Mouse (Mus musculus): ENCODE data around the gene Cuedc2. TPM values are rescaled to one million over a fixed set of nuclear protein-coding genes. Genes with fewer than 3 reads are reported as not detected.

Gene Cuedc2
- total RNA-seq, 4 experiments from 2014 or later, result 187 to 201 (median 192) TPM

GRCm38 (mm10) chr19:46339287-46339971 lies 927 bp upstream of the Cuedc2 start:
- peak in 1 of 2 experiments; percentile 53 for DNase-seq (ENCODE audit: low spot score in 2 of 2)

- DNase-seq (ENCODE audit: low spot score in 2 of 2), result no peak
Measured at GRCm38 (mm10) chr19:46338942-46339286, 412 bp upstream of the Cuedc2 start.

DNA sequence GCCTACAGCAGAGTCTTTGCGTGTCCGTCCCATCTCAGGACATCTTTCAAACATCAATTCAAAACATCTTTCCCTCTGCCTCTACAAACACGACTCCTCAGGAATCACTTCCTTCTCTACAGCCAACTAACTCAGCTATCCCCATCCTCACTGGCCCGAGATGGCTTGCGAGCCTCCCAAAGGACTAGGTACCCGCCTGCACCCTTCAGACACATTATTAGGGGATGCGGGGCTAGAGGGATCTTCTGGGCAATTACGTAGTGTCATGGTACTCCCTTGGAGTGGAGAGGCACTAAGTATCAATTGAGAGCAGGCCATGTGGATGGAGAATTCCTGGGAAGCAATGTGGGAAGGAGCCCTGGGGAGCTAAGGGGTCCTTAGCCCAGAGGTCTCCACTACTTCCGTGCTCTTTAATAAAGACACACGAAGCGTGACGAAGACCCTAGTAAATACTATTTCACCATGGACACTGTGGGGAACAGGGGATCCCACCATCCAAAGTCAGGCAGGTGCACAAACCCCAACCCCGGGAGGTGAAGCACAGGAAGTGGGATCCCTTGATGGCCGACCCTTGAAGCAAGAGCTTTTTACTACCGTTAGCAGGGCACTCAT lies 677 bp downstream of the Cuedc2 start:
- DNase-seq (ENCODE audit: low spot score in 2 of 2), result no peak

- DNase-seq (ENCODE audit: low spot score in 2 of 2), result no peak
Measured at GRCm38 (mm10) chr19:46333906-46334305, 4.6 kb downstream of the Cuedc2 start.

- DNase-seq (ENCODE audit: low spot score in 2 of 2), result no peak
Measured at GRCm38 (mm10) chr19:46332721-46333339, 5.7 kb downstream of the Cuedc2 start.

GRCm38 (mm10) chr19:46331936-46332335 lies 6.6 kb downstream of the Cuedc2 start:
- no peak for DNase-seq (ENCODE audit: low spot score in 2 of 2)

- DNase-seq (ENCODE audit: low spot score in 2 of 2), result no peak
Measured at GRCm38 (mm10) chr19:46331326-46331725, 7.2 kb downstream of the Cuedc2 start.

- DNase-seq (ENCODE audit: low spot score in 2 of 2), result no peak
Measured at GRCm38 (mm10) chr19:46330696-46331095, 7.8 kb downstream of the Cuedc2 start.

DNA sequence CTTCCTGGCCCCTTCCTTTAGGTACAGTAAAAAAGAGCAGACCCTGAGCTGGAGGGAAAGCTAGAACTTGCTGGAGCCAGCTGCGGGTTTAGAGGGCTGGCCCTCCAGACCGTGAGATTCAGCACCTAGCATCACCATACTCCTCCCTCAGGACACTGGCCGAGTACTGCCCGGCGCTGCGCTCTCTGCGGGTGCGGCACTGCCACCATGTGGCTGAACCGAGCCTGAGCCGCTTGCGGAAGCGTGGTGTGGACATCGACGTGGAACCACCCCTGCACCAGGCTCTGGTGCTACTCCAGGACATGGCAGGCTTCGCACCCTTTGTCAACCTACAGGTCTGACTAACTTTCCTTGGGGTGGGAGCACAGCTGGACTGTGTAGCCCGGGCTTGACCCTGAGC lies 8.6 kb downstream of the Cuedc2 start:
- peak in 1 of 2 experiments; percentile 71 for DNase-seq (ENCODE audit: low spot score in 2 of 2)

GRCm38 (mm10) chr19:46329031-46329641 lies 9.4 kb downstream of the Cuedc2 start:
- DNase-seq (ENCODE audit: low spot score in 2 of 2), result peak in 1 of 2 experiments; percentile 39

GRCm38 (mm10) chr19:46328081-46329030 lies 10.1 kb downstream of the Cuedc2 start, which contains the start of gene Fbxl15:
Fbxl15 (plus strand) TSS chr19:46328184.
- peak; percentile 93 to 95 for DNase-seq (ENCODE audit: low spot score in 2 of 2)

DNA sequence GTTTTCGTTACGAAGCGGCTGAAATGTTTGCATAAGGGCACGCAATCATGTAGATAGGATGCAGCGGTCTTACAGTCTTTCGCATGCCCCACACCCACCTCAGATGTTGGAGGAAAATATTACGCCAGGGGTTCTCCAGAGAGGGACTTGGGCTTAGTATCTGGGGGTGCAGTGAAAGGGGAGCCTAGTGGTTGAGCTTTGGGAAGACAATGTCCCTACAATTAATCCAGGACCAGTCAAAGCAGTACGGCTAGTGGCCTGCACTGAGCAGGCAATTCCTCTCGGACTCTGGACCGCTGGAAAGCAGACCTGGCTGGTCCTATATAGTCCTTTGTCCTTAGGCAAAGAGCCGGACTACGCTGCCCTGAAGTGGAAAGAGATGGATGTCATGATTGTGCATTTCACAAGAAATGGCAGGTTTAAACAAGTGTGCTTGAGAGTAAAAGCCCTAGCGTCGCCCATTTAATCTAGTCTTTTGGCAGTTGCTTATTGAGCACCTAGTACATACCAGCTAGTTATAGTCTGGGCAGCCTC lies 10.9 kb downstream of the Cuedc2 start:
- no peak for DNase-seq (ENCODE audit: low spot score in 2 of 2)

DNA sequence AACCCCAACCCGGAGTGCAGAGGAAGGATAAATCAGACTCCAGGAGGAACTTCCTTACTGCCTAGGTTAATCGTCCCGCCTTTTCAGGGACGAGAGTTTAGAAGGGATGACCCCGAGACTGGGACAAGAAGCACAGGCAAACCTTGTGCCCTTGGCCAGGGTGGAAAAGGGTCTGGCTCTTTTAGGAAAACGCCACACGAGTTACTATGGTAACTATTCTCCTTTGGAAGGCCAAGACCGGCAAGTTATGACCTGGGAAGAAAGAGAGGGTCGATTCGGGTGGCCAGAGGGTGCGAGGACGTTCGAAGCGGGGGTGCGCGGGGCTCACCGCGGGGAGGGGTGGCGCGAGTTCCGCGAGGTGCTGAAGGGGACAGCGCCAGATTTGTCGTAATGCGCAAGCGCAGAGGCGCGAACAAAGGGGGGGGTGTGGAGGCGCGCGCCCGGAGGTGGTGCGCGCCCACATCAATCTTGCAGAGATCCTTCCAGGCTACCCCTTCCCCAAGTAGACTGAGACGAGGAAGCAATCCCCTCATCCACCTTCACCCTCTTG lies 11.7 kb downstream of the Cuedc2 start, which contains the start of gene Psd:
TSS of gene Psd (minus strand) at position 401 of the 550 bp plus-strand sequence.
- peak in 1 of 2 experiments; percentile 50 for DNase-seq (ENCODE audit: low spot score in 2 of 2)

- DNase-seq (ENCODE audit: low spot score in 2 of 2), result peak in 1 of 2 experiments; percentile 63
Measured at GRCm38 (mm10) chr19:46326019-46326755, 12.3 kb downstream of the Cuedc2 start.

DNA sequence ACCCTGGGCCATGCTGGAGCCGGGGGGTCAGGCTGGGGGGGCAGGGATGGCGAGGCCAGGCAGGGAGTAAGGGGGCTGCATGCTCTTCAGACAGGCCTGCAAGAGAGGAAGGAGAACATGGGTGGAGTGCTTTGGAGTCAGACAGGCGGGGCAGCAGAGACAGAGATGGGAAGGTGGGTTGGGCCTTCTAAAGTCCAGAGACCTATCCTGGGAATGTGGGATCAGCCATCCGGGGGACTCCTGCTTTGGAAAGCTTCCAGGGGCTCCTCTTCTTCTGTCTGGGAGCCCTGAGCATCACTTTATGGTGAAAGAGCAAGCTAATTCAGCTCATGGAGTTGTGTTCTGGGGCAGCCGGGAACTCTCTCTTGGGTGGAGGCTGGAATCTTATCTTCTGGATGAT lies 13.6 kb downstream of the Cuedc2 start:
- DNase-seq (ENCODE audit: low spot score in 2 of 2), result no peak

GRCm38 (mm10) chr19:46324366-46324765 lies 14.1 kb downstream of the Cuedc2 start:
- DNase-seq (ENCODE audit: low spot score in 2 of 2), result no peak

GRCm38 (mm10) chr19:46323716-46324115 lies 14.8 kb downstream of the Cuedc2 start:
- no peak for DNase-seq (ENCODE audit: low spot score in 2 of 2)

- DNase-seq (ENCODE audit: low spot score in 2 of 2), result no peak
Measured at GRCm38 (mm10) chr19:46322996-46323572, 15.4 kb downstream of the Cuedc2 start.
